Mouse (Mus musculus) heart, embryonic 14.5 days (tissue): ENCODE data around the gene Lenep. TPM values are rescaled to one million over a fixed set of nuclear protein-coding genes. Genes with fewer than 3 reads are reported as not detected.

Experiments
- ATAC-seq: fragments of 200-750 bp; cut with Nextera tagmentation; 2 replicates; pipeline ENCODE4 v1.8.0; 2017; ENCODE audit warnings: low read depth, moderate TSS enrichment; ENCODE audit not compliant: insufficient number of reproducible peaks, insufficient read depth, low FRiP score
- H3K27ac ChIP-seq, 2 experiments: fragments of 200-500 bp in 1 of 2; fragments of 300-500 bp in 1 of 2; sonication (generic) in 1 of 2; replicated peaks in 1 of 2; 2 replicates each; pipeline ENCODE4 v1.5.1; 2012 to 2014; ENCODE audit warnings: low read depth in 2 of 2, low read length in 2 of 2, control low read depth in 1 of 2, mild to moderate bottlenecking in 1 of 2, mixed read lengths in 1 of 2; ENCODE audit not compliant: control insufficient read depth in 1 of 2, insufficient read depth in 1 of 2
- H3K27me3 ChIP-seq: fragments of 300-500 bp; sonication (generic); 2 replicates; pipeline ENCODE4 v1.6.1; 2014; ENCODE audit warnings: mild to moderate bottlenecking, low read length, control low read depth; ENCODE audit not compliant: control insufficient read depth, insufficient read depth
- H3K36me3 ChIP-seq: fragments of 300-500 bp; sonication (generic); 2 replicates; pipeline ENCODE4 v1.6.1; 2014; ENCODE audit warnings: mild to moderate bottlenecking, control low read depth, low read length, mixed read lengths; ENCODE audit not compliant: control insufficient read depth, insufficient read depth
- H3K4me1 ChIP-seq, 2 experiments: fragments of 200-500 bp in 1 of 2; fragments of 300-500 bp in 1 of 2; sonication (generic) in 1 of 2; 2 replicates each; pipeline ENCODE4 v1.6.1; 2012 to 2014; ENCODE audit warnings: low read length in 2 of 2, control low read depth in 1 of 2, mixed read lengths in 1 of 2; ENCODE audit not compliant: control insufficient read depth in 2 of 2, insufficient read depth in 2 of 2
- H3K4me2 ChIP-seq: fragments of 300-500 bp; sonication (generic); 2 replicates; pipeline ENCODE4 v1.6.1; 2014; ENCODE audit warnings: mild to moderate bottlenecking, low read length
- H3K4me3 ChIP-seq, 2 experiments: fragments of 200-500 bp in 1 of 2; fragments of 300-500 bp in 1 of 2; sonication (generic) in 1 of 2; 2 replicates each; pipeline ENCODE4 v1.5.1; 2012 to 2014; ENCODE audit warnings: low read length in 2 of 2, mild to moderate bottlenecking in 2 of 2, control low read depth in 1 of 2, low read depth in 1 of 2, moderate library complexity in 1 of 2; ENCODE audit not compliant: control insufficient read depth in 1 of 2, insufficient read depth in 1 of 2
- H3K9ac ChIP-seq: fragments of 300-500 bp; sonication (generic); 2 replicates; pipeline ENCODE4 v1.6.1; 2014; ENCODE audit warnings: mild to moderate bottlenecking, low read length
- H3K9me3 ChIP-seq: fragments of 300-500 bp; sonication (generic); 2 replicates; pipeline ENCODE4 v1.6.1; 2016; ENCODE audit warnings: low read length, control low read depth; ENCODE audit not compliant: control insufficient read depth
- WGBS: fragments of 180-500 bp; shearing (Covaris S2); extraction: QIAGEN DNeasy Blood & Tissue Kit; methylation state at CpG from one replicate; pipeline ENCODE4 v1.1.7; 2014; 5-methylcytosine and 5-hydroxymethylcytosine counted together
- polyA plus RNA-seq: library from polyadenylated mRNA; unstranded; fragments of >200 nt; fragmentation: Nextera tagmentation; extraction: Ambion mirVana; gene quantifications from 2 replicates; pipeline ENCODE4 v1.2.1, GENCODE M21; 2014

Gene Lenep
- polyA plus RNA-seq, 1 experiment from 2014 or later = not detected

- 69% methylated on average over 11 of the region's 12 CpGs for WGBS
- no peak overlapping the region for H3K4me3 ChIP-seq
- H3K4me1 ChIP-seq = peaks cover 0 to 6% of the 10 kb centered on the region in 2 experiments; a peak in 3 of 4 replicates
- ATAC-seq = no peak
- H3K36me3 ChIP-seq = peaks cover 18% of the 10 kb centered on the region
- no peak overlapping the region for H3K27ac ChIP-seq
- no peak overlapping the region for H3K4me2 ChIP-seq
- no peaks in the 10 kb centered on the region for H3K27me3 ChIP-seq
- H3K9ac ChIP-seq = no peak overlapping the region
- no peaks in the 10 kb centered on the region for H3K9me3 ChIP-seq
Measured at GRCm38 (mm10) chr3:89384331-89385076, 18.1 kb downstream of the Lenep start.

- Histone ChIP-seq H3K9me3 (no peaks in the 10 kb centered on the region), H3K4me1 (peaks cover 2 to 9% of the 10 kb centered on the region in 2 experiments; a peak in 3 of 4 replicates), H3K27me3 (no peaks in the 10 kb centered on the region), H3K4me2 (no peak overlapping the region), H3K9ac (no peak overlapping the region), H3K4me3 (no peak overlapping the region), H3K27ac (no peak overlapping the region), H3K36me3 (peaks cover 23% of the 10 kb centered on the region)
- no peak for ATAC-seq
- WGBS = 88% methylated on average over 5 of the region's 5 CpGs
Measured at GRCm38 (mm10) chr3:89383651-89384255, 18.8 kb downstream of the Lenep start.

- no peak for ATAC-seq
- Histone ChIP-seq H3K9me3 (no peaks in the 10 kb centered on the region), H3K4me3 (no peak overlapping the region), H3K4me2 (no peak overlapping the region), H3K9ac (no peak overlapping the region), H3K27me3 (no peaks in the 10 kb centered on the region), H3K4me1 (peaks cover 5 to 14% of the 10 kb centered on the region in 2 experiments), H3K36me3 (peaks cover 23% of the 10 kb centered on the region), H3K27ac (no peak overlapping the region)
- 79% methylated on average over 5 of the region's 5 CpGs for WGBS
Measured at GRCm38 (mm10) chr3:89382950-89383349, 19.6 kb downstream of the Lenep start.

GRCm38 (mm10) chr3:89382033-89382882 lies 20.3 kb downstream of the Lenep start:
- H3K27ac ChIP-seq = no peak overlapping the region
- H3K4me3 ChIP-seq = no peak overlapping the region
- H3K27me3 ChIP-seq = no peaks in the 10 kb centered on the region
- H3K4me1 ChIP-seq = peaks cover 5 to 21% of the 10 kb centered on the region in 2 experiments
- peaks cover 23% of the 10 kb centered on the region for H3K36me3 ChIP-seq
- no peak for ATAC-seq
- H3K9me3 ChIP-seq = no peaks in the 10 kb centered on the region
- 83% methylated on average over 9 of the region's 9 CpGs for WGBS
- no peak overlapping the region for H3K4me2 ChIP-seq
- H3K9ac ChIP-seq = no peak overlapping the region

GRCm38 (mm10) chr3:89381233-89381632 lies 21.4 kb downstream of the Lenep start:
- 87% methylated on average over 11 of the region's 11 CpGs for WGBS
- H3K9me3 ChIP-seq = no peaks in the 10 kb centered on the region
- H3K36me3 ChIP-seq = peaks cover 23% of the 10 kb centered on the region
- H3K4me2 ChIP-seq = no peak overlapping the region
- H3K4me3 ChIP-seq = no peak overlapping the region
- no peak for ATAC-seq
- H3K27me3 ChIP-seq = no peaks in the 10 kb centered on the region
- H3K27ac ChIP-seq = no peak overlapping the region
- H3K9ac ChIP-seq = no peak overlapping the region
- peaks cover 5 to 21% of the 10 kb centered on the region in 2 experiments for H3K4me1 ChIP-seq

- H3K27ac ChIP-seq = no peak overlapping the region
- H3K4me1 ChIP-seq = peaks cover 5 to 21% of the 10 kb centered on the region in 2 experiments
- H3K4me3 ChIP-seq = no peak overlapping the region
- 90% methylated on average over 18 of the region's 18 CpGs for WGBS
- ATAC-seq = no peak
- H3K9me3 ChIP-seq = no peaks in the 10 kb centered on the region
- no peak overlapping the region for H3K4me2 ChIP-seq
- no peaks in the 10 kb centered on the region for H3K27me3 ChIP-seq
- peaks cover 23% of the 10 kb centered on the region for H3K36me3 ChIP-seq
- H3K9ac ChIP-seq = no peak overlapping the region
Measured at GRCm38 (mm10) chr3:89380711-89381110, 21.9 kb downstream of the Lenep start.

GRCm38 (mm10) chr3:89380291-89380690 lies 22.3 kb downstream of the Lenep start:
- no peak overlapping the region for H3K4me2 ChIP-seq
- H3K9ac ChIP-seq = no peak overlapping the region
- H3K36me3 ChIP-seq = peaks cover 23% of the 10 kb centered on the region
- 94% methylated on average over 14 of the region's 14 CpGs for WGBS
- no peak for ATAC-seq
- H3K27me3 ChIP-seq = no peaks in the 10 kb centered on the region
- peaks cover 5 to 21% of the 10 kb centered on the region in 2 experiments for H3K4me1 ChIP-seq
- H3K27ac ChIP-seq = no peak overlapping the region
- H3K4me3 ChIP-seq = no peak overlapping the region
- no peaks in the 10 kb centered on the region for H3K9me3 ChIP-seq
